Mouse (Mus musculus) liver, embryonic 14.5 days (tissue): ENCODE measurements around the gene Epha4. TPM values are rescaled to one million over a fixed set of nuclear protein-coding genes. Genes with fewer than 3 reads are reported as not detected.

Experiments used
- ATAC-seq: fragments of 200-750 bp; cut with Nextera tagmentation; 2 replicates; pipeline ENCODE4 v1.8.0; 2017; ENCODE audit warnings: moderate number of reproducible peaks, mild to moderate bottlenecking, moderate library complexity; ENCODE audit not compliant: insufficient read depth
- DNase-seq, 3 experiments: peaks; one replicate each; pipeline ENCODE4 v3.0.0-alpha.2; 2012 to 2013; ENCODE audit warnings: low read depth in 3 of 3, low spot score in 3 of 3
- H3K27ac ChIP-seq: fragments of 300-500 bp; sonication (generic); 2 replicates; pipeline ENCODE4 v1.5.1; 2014; ENCODE audit warnings: moderate library complexity, mild to moderate bottlenecking, control low read depth, inconsistent platforms
- H3K27me3 ChIP-seq: fragments of 300-500 bp; sonication (generic); 2 replicates; pipeline ENCODE4 v1.6.1; 2014; ENCODE audit warnings: mild to moderate bottlenecking, low read length, moderate library complexity; ENCODE audit not compliant: control insufficient read depth, insufficient read depth
- H3K36me3 ChIP-seq: fragments of 300-500 bp; sonication (generic); replicated peaks from 2 replicates; pipeline ENCODE4 v1.6.1; 2014; ENCODE audit warnings: low read depth; ENCODE audit not compliant: control insufficient read depth, insufficient read depth
- H3K4me1 ChIP-seq, 2 experiments: fragments of 200-500 bp in 1 of 2; fragments of 300-500 bp in 1 of 2; sonication (generic) in 1 of 2; replicated peaks; 2 replicates each; pipeline ENCODE4 v1.6.1; 2012 to 2014; ENCODE audit warnings: antibody characterized with exemption in 1 of 2, inconsistent platforms in 1 of 2, low read length in 1 of 2; ENCODE audit not compliant: control insufficient read depth in 2 of 2, insufficient read depth in 2 of 2
- H3K4me2 ChIP-seq: fragments of 300-500 bp; sonication (generic); 2 replicates; pipeline ENCODE4 v1.6.1; 2014; ENCODE audit warnings: low read depth, mild to moderate bottlenecking, control low read depth, moderate library complexity
- H3K4me3 ChIP-seq, 2 experiments: fragments of 200-500 bp in 1 of 2; fragments of 300-500 bp in 1 of 2; sonication (generic) in 1 of 2; 2 replicates each; pipeline ENCODE4 v1.5.1; 2012 to 2014; ENCODE audit warnings: low read depth in 2 of 2, low read length in 2 of 2, mild to moderate bottlenecking in 2 of 2, control low read depth in 1 of 2, inconsistent platforms in 1 of 2, moderate library complexity in 1 of 2; ENCODE audit not compliant: insufficient read depth in 1 of 2
- H3K9ac ChIP-seq: fragments of 300-500 bp; sonication (generic); replicated peaks from 2 replicates; pipeline ENCODE4 v1.6.1; 2014; ENCODE audit warnings: mild to moderate bottlenecking, control low read depth, moderate library complexity
- H3K9me3 ChIP-seq: fragments of 300-500 bp; sonication (generic); 2 replicates; pipeline ENCODE4 v1.6.1; 2016; ENCODE audit warnings: low read length, mixed read lengths; ENCODE audit not compliant: control insufficient read depth
- CTCF ChIP-seq: IDR thresholded peaks from 2 replicates; pipeline ENCODE4 v1.5.1; 2016; ENCODE audit warnings: antibody characterized with exemption, low read depth, control low read depth
- EP300 ChIP-seq: IDR thresholded peaks from 2 replicates; pipeline ENCODE4 v1.6.1; 2016; ENCODE audit warnings: antibody characterized with exemption, low read depth
- WGBS: fragments of 180-500 bp; shearing (Covaris S2); extraction: QIAGEN DNeasy Blood & Tissue Kit; methylation state at CpG from one replicate; pipeline ENCODE4 v1.1.7; 2014; ENCODE audit not compliant: insufficient replicate concordance; 5-methylcytosine and 5-hydroxymethylcytosine counted together
- polyA plus RNA-seq, 2 experiments: library from polyadenylated mRNA; depleted of rRNA in 1 of 2; stranded (reverse) in 1 of 2; unstranded in 1 of 2; fragments of >200 nt; fragmentation: Nextera tagmentation in 1 of 2; extraction: Ambion mirVana in 1 of 2; gene quantifications; 2 replicates each; pipeline versions ENCODE4 v1.2.1 to v1.2.3; 2012 to 2014

Gene Epha4
- polyA plus RNA-seq, 2 experiments: 0.22 to 0.50 TPM

DNA sequence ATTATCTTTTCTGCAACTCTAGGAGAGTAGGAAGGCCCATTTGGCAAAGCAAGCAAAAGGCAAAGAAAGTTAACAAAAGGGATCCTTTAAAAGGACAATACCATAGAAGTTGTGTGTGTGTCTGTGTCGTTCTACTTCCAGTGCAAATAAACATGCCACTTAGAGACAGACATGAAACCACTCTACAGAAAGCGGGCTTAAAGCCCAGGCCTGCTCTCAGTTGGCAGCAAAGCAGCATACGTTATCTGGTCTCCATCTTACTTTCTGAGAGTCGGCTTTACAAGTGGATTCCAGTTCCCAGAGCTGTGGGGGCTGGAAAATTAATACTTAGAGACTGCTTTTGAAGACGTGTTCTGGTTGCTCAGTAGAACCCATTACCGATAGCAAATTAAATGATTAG, 87.9 kb downstream of the Epha4 start:
- H3K9me3 ChIP-seq: no peaks in the 10 kb centered on the region
- H3K4me2 ChIP-seq: no peak overlapping the region
- H3K27me3 ChIP-seq: no peaks in the 10 kb centered on the region
- no peak overlapping the region for H3K4me3 ChIP-seq
- TF ChIP-seq EP300 (no peak), CTCF (no peak)
- no peak overlapping the region for H3K9ac ChIP-seq
- DNase-seq (no peak), ATAC-seq (no peak)
- H3K4me1 ChIP-seq: no peaks in the 10 kb centered on the region
- no peaks in the 10 kb centered on the region for H3K36me3 ChIP-seq
- WGBS: 66% methylated on average over 6 of the region's 6 CpGs
- H3K27ac ChIP-seq: no peak overlapping the region

GRCm38 (mm10) chr1:77425171-77425570, 89.7 kb downstream of the Epha4 start:
- Histone ChIP-seq H3K9me3 (no peaks in the 10 kb centered on the region), H3K9ac (no peak overlapping the region), H3K4me3 (no peak overlapping the region), H3K4me2 (no peak overlapping the region), H3K4me1 (no peaks in the 10 kb centered on the region), H3K27me3 (no peaks in the 10 kb centered on the region), H3K36me3 (no peaks in the 10 kb centered on the region), H3K27ac (no peak overlapping the region)
- DNase-seq (no peak), ATAC-seq (no peak)
- TF ChIP-seq EP300 (no peak), CTCF (no peak)
- WGBS: 68% methylated on average over 3 of the region's 3 CpGs

DNA sequence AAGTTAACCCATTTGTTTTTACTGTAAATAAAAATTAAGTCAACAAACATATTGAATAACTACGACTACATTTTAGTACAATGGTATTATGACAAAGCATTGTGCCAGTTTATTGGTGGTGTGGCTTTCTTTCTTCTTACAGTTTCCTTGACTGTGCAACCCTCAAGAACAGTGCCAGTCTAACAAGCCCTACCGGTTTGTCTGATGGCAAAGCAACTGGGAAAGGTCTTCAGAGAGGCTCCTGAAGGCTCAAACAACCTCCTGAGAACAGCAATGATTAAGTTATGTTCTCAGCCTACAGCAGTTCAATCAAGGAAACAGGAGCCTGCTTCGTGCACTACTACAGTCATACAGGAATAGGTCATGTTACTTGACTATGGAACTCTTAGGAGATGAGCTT, 93.8 kb downstream of the Epha4 start:
- no peaks in the 10 kb centered on the region for H3K9me3 ChIP-seq
- no peak for DNase-seq
- no peak for ATAC-seq
- no peak overlapping the region for H3K27ac ChIP-seq
- H3K4me2 ChIP-seq: no peak overlapping the region
- no peaks in the 10 kb centered on the region for H3K27me3 ChIP-seq
- no peak overlapping the region for H3K4me3 ChIP-seq
- no peaks in the 10 kb centered on the region for H3K4me1 ChIP-seq
- TF ChIP-seq CTCF: no peak
- H3K9ac ChIP-seq: no peak overlapping the region
- H3K36me3 ChIP-seq: no peaks in the 10 kb centered on the region
- WGBS: 58% methylated on average over 3 of the region's 3 CpGs

DNA sequence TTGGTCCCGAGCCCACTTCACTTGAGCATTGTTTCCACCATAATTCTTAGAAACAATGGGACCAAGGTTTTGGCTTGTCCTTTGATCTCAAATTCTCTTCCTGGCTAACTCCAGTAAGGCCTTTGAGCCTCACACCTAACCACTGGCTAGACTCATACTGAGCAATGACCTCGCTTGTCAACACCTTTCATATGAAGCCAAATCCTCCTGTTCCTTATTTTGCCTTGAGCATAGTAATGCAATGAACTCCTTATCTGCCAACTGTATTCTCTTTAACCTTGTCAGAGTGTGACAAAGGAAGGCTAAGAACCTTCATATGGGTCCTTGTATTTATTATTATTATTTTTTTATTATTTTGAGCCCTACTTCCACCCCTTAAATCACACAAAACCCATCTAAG, 94.5 kb downstream of the Epha4 start:
- TF ChIP-seq CTCF: no peak
- Histone ChIP-seq H3K4me2 (no peak overlapping the region), H3K27ac (no peak overlapping the region), H3K9ac (no peak overlapping the region), H3K9me3 (no peaks in the 10 kb centered on the region), H3K27me3 (no peaks in the 10 kb centered on the region), H3K36me3 (no peaks in the 10 kb centered on the region), H3K4me3 (no peak overlapping the region), H3K4me1 (no peaks in the 10 kb centered on the region)
- 65% methylated on average over 2 of the region's 2 CpGs for WGBS
- ATAC-seq (no peak), DNase-seq (no peak)

DNA sequence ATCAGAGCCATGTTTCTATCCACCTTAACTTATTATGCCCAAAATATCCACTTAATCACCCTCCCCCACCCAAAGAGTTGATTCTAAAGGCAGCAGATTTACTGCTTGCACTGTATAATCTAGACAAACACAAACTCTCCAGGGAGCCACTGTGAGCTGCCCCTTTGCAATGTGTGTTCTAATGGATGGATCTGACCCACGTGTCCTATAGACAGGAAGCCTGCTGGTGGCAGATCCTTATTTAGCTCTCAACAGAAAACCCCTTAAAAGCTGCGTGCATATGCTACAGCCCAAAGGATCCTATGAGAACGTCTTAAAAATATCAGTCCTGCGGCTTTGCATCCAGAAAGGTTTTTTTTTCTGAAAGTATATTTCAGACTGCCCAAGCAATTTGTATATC, 98.0 kb downstream of the Epha4 start:
- Histone ChIP-seq H3K4me2 (no peak overlapping the region), H3K36me3 (no peaks in the 10 kb centered on the region), H3K9me3 (no peaks in the 10 kb centered on the region), H3K4me3 (no peak overlapping the region), H3K9ac (no peak overlapping the region), H3K4me1 (peaks cover 0 to 3% of the 10 kb centered on the region in 2 experiments; a peak in 1 of 4 replicates), H3K27ac (no peak overlapping the region), H3K27me3 (no peaks in the 10 kb centered on the region)
- no peak for DNase-seq
- TF ChIP-seq EP300 (no peak), CTCF (no peak)
- WGBS: 17% methylated on average over 4 of the region's 4 CpGs
- ATAC-seq: no peak
